ENCODE assay signal across 8 mouse cellular contexts in the genomic region with DNA sequence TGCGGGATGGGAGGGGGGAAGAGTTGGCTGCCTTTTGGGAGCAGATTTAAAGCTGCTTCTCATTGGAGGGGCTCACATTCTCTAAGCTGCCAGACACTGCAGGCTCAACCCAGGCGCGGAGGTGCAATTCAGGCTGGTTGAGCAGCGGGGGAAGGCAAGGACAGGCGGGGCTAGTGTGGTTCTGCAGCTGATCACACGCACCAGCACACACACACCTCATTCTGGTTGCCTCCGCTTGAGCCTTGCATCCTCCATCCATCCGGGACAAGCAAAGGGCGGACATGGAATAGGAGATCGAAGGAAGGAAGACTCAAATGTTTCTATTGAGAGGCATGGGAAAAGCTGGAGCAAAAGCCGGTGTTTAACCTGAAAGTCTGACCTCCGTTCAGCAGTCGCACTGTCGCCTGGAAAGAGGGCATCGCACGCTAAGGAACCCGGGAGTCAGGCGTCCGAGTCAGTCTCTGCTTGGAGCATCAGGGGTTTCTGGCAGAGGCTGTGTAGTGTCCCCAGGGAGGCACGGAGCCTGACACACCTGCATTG. TPM values are rescaled to one million over a fixed set of nuclear protein-coding genes. Genes with fewer than 3 reads are reported as not detected.
DNase-seq lines count a peak whose midpoint lies in the region; ATAC-seq and TF ChIP-seq lines count a peak whose summit lies in the region.

Gene Kcnj3 (plus strand): TSS at position 250 of the 540 bp plus-strand sequence.

- in situ Hi-C loops in ES-E14 (cut with MboI; ENCODE audit: low sequenced_read_pairs in 2 of 2, unreplicated experiment in 2 of 2), result no loop called here

- peak within 1 kb of the TSS; percentile 95 for H3K4me2 ChIP-seq in hindbrain, embryonic 15.5 days
- H3K4me2 ChIP-seq in limb, embryonic 11.5 days (ENCODE audit: low read depth, severe bottlenecking), result peak within 1 kb of the TSS; percentile 78

- H3K9ac ChIP-seq in ES-E14 (ENCODE audit: insufficient read depth, low read depth, low read length, poor library complexity, severe bottlenecking), result no peak within 1 kb of the TSS
- peak within 1 kb of the TSS; percentile 79 for H3K9ac ChIP-seq in hindbrain, embryonic 15.5 days
- no peak within 1 kb of the TSS for H3K9ac ChIP-seq in limb, embryonic 11.5 days (ENCODE audit: low read length)

- DNase-seq in ES-E14 (ENCODE audit: low read depth, low spot score), result peak; percentile 21
- peak; percentile 74 for DNase-seq in cerebellum, adult 8-10 months
- DNase-seq in limb, embryonic 11.5 days (ENCODE audit: low spot score), result peak; percentile 50
- DNase-seq in right cerebral cortex, postnatal 14 days, result peak; percentile 68
- DNase-seq in adrenal gland, adult 18-20 months (ENCODE audit: low spot score in 2 of 2), result no peak
- no peak for DNase-seq in spleen, adult 18-20 months

- H3K27ac ChIP-seq in ES-E14 (ENCODE audit: insufficient read depth, low read depth, low read length, poor library complexity, severe bottlenecking), result no peak within 1 kb of the TSS
- peak within 1 kb of the TSS; percentile 66 for H3K27ac ChIP-seq in hindbrain, embryonic 15.5 days (replicated peaks)
- H3K27ac ChIP-seq in limb, embryonic 11.5 days (replicated peaks; ENCODE audit: low read depth, low read length), result no peak within 1 kb of the TSS

- H3K9me3 ChIP-seq in ES-E14 (ENCODE audit: control insufficient read depth, insufficient read depth, low read depth, low read length), result no peaks in the 10 kb centered on the region
- no peaks in the 10 kb centered on the region for H3K9me3 ChIP-seq in hindbrain, embryonic 15.5 days
- no peaks in the 10 kb centered on the region for H3K9me3 ChIP-seq in limb, embryonic 11.5 days (ENCODE audit: control insufficient read depth, low read length)

- WGBS in hindbrain, embryonic 15.5 days, result under 1% methylated on average over 20 of the region's 20 CpGs
- WGBS in limb, embryonic 11.5 days, result under 1% methylated on average over 20 of the region's 20 CpGs

- peak within 1 kb of the TSS; percentile 63 to 67 for H3K4me3 ChIP-seq in ES-E14 (ENCODE audit: insufficient read depth in 1 of 2, low read depth in 1 of 2, low read length in 2 of 2, poor library complexity in 1 of 2, severe bottlenecking in 1 of 2)
- H3K4me3 ChIP-seq in hindbrain, embryonic 15.5 days, result peak within 1 kb of the TSS; percentile 72
- H3K4me3 ChIP-seq in limb, embryonic 11.5 days (ENCODE audit: low read depth, low read length), result peak within 1 kb of the TSS; percentile 34

- no peaks in the 10 kb centered on the region for H3K36me3 ChIP-seq in ES-E14 (ENCODE audit: control insufficient read depth, insufficient read depth, low read length, poor library complexity, severe bottlenecking)
- no peaks in the 10 kb centered on the region for H3K36me3 ChIP-seq in hindbrain, embryonic 15.5 days
- no peaks in the 10 kb centered on the region for H3K36me3 ChIP-seq in limb, embryonic 11.5 days (ENCODE audit: control insufficient read depth, insufficient read depth, low read length)

- peak; percentile 88 for ATAC-seq in frontal cortex, adult (ENCODE audit: low TSS enrichment)
- peak; percentile 87 for ATAC-seq in hindbrain, embryonic 15.5 days (ENCODE audit: low FRiP score, low read depth)
- peak; percentile 31; the same call in 1 of the 2 replicates for ATAC-seq in limb, embryonic 11.5 days (ENCODE audit: insufficient number of reproducible peaks, low FRiP score, low TSS enrichment, low read depth)

- no peaks in the 10 kb centered on the region for H3K27me3 ChIP-seq in hindbrain, embryonic 15.5 days
- H3K27me3 ChIP-seq in limb, embryonic 11.5 days (ENCODE audit: control insufficient read depth, insufficient read depth, low read length), result peaks cover 22% of the 10 kb centered on the region

- peaks cover 0 to 3% of the 10 kb centered on the region in 2 experiments; a peak in 1 of 4 replicates for H3K4me1 ChIP-seq in ES-E14 (ENCODE audit: control insufficient read depth in 2 of 2, insufficient read depth in 2 of 2, low read length in 2 of 2, poor library complexity in 1 of 2)
- H3K4me1 ChIP-seq in hindbrain, embryonic 15.5 days (replicated peaks), result peaks cover 16% of the 10 kb centered on the region
- H3K4me1 ChIP-seq in limb, embryonic 11.5 days (ENCODE audit: control insufficient read depth, insufficient read depth, low read length), result no peaks in the 10 kb centered on the region; the same call in 1 of the 2 replicates

TF ChIP-seq in ES-E14, 5 proteins besides CTCF, POLR2A, EP300 and RAD21:
- TF ChIP-seq MAFK (IDR thresholded peaks at IDR 0.05; ENCODE audit: insufficient read depth, low read depth, low read length) (no peak), ZC3H11A (IDR thresholded peaks at IDR 0.05; ENCODE audit: borderline replicate concordance, low read depth, low read length) (no peak), ZNF384 (IDR thresholded peaks at IDR 0.05; ENCODE audit: low read depth, low read length) (no peak), CHD2 (IDR thresholded peaks at IDR 0.05; ENCODE audit: low read depth, low read length) (no peak), HCFC1 (IDR thresholded peaks at IDR 0.05; ENCODE audit: borderline replicate concordance, insufficient read depth, low read length) (no peak)

RNA-seq across cellular contexts. Expression of gene Kcnj3, which starts in this region (rescaled TPM):
- 5.1 and 11.4 TPM in 2 replicates for total RNA-seq in ES-E14 (2012; rRNA removed)
- polyA plus RNA-seq in hindbrain, embryonic 15.5 days (2015; fragmentation: Nextera tagmentation; extraction: Ambion mirVana), result 6.0 and 7.6 TPM in 2 replicates
- polyA plus RNA-seq in limb, embryonic 11.5 days (2014; fragmentation: Nextera tagmentation; extraction: Ambion mirVana), result 0.06 and 0.09 TPM in 2 replicates
- total RNA-seq in adrenal gland, adult 18-20 months (2021), result 1 to 10 TPM in 1 of 2 experiments, under 1 TPM in 1; 0.93 to 1.3 TPM

Comparison
In these comparisons a context has a peak if more than half of its experiments do, and no peak if none do; other contexts are left out.
1. Peak in DNase-seq, ATAC-seq, H3K4me3 ChIP-seq and H3K4me2 ChIP-seq in limb, embryonic 11.5 days; RNA of the gene not detected or under 1 TPM.
2. DNase-seq: peak in ES-E14 (single experiment), cerebellum, adult 8-10 months (single experiment) and right cerebral cortex, postnatal 14 days (single experiment); none in adrenal gland, adult 18-20 months (0 of 2) and spleen, adult 18-20 months (0 of 2).
3. ATAC-seq: peak in every context shown above with its lines; median percentile 88 in frontal cortex, adult; 87 in hindbrain, embryonic 15.5 days; 31 in limb, embryonic 11.5 days.
4. Peak in every context shown above with its lines, with median percentiles within 50 percentile points of each other: H3K4me3 ChIP-seq.